Mouse (Mus musculus) lung, adult 18-20 months (tissue): ENCODE measurements at regions not wholly inside any gene's neighbourhood (a gene's known extent, or its start where the extent isn't known, plus 50 kb on each side); places are given as distances from the start of the nearest gene placed in this dataset.

Source experiments
- DNase-seq, 2 experiments: peaks; one replicate each; pipeline ENCODE4 v3.0.0; 2022; ENCODE audit warnings: mixed read lengths in 2 of 2

GRCm38 (mm10) chr16:91156506-91156905, 61.6 kb upstream of the 4932438H23Rik start:
- no peak for DNase-seq

GRCm38 (mm10) chr16:91160679-91161078, 64.6 kb upstream of the Olig2 start:
- no peak for DNase-seq

- no peak for DNase-seq
Observed at GRCm38 (mm10) chr16:91161616-91162015, 63.6 kb upstream of the Olig2 start.

- DNase-seq = no peak
Observed at GRCm38 (mm10) chr16:91162381-91162780, 62.9 kb upstream of the Olig2 start.

- no peak for DNase-seq
Observed at GRCm38 (mm10) chr16:91165906-91166305, 59.4 kb upstream of the Olig2 start.

- DNase-seq = no peak
Observed at GRCm38 (mm10) chr16:91166866-91167265, 58.4 kb upstream of the Olig2 start.

- DNase-seq = no peak
Observed at GRCm38 (mm10) chr16:91168398-91168797, 56.9 kb upstream of the Olig2 start.

- DNase-seq = peak in 1 of 2 experiments; percentile 14
Observed at GRCm38 (mm10) chr16:91169829-91170228, 55.4 kb upstream of the Olig2 start.

GRCm38 (mm10) chr16:91171911-91172440, 53.3 kb upstream of the Olig2 start:
- no peak for DNase-seq

GRCm38 (mm10) chr16:91172510-91172909, 52.7 kb upstream of the Olig2 start:
- DNase-seq = no peak

- DNase-seq = no peak
Observed at GRCm38 (mm10) chr16:91173241-91173640, 52.0 kb upstream of the Olig2 start.

- DNase-seq = no peak
Observed at GRCm38 (mm10) chr16:91173870-91174278, 51.4 kb upstream of the Olig2 start.

- no peak for DNase-seq
Observed at GRCm38 (mm10) chr16:91174401-91174800, 50.9 kb upstream of the Olig2 start.
